Mouse (Mus musculus): ENCODE measurements around the gene Steap2.

Gene Steap2

DNA sequence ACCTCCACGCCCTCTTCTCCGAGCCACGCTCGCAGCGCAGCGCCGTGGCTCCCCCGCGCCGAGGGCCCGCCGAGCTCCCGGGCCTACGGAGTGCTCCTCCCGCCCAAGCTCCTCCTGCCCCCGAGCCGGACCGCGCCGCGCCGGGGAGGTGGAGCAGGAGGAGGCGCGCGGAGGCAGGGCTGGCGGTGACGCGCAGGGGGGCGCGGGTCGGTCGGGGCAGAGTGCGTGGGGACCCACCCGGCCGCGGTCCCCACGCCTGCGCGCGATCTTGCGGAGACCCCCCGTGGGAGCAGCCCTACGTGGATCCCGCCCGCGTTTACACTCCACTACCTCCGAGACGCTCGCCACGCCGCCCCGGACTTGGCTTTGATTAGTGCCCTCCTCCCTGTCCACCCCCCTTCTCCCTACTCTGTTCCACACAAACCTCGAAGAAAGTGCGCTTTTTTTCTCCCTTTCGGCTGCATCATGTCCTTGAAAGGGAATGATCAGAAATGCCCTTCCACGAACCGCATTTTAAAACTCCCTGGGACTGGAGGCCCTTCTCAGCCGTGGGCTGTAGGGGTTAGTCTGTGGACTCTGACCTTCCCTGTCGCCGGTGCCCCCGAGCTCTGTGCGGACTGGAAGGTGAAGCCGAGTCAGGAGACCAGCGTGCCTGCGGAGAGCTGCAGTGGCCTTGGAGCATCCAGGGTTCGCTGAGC, at the start of gene Steap2:
Steap2 (minus strand) TSS at position 623 of the 698 bp plus-strand sequence.
- DNase-seq (ENCODE audit: inconsistent age in 2 of 2, low spot score in 1 of 2) = peak; percentile 83 to 91

DNA sequence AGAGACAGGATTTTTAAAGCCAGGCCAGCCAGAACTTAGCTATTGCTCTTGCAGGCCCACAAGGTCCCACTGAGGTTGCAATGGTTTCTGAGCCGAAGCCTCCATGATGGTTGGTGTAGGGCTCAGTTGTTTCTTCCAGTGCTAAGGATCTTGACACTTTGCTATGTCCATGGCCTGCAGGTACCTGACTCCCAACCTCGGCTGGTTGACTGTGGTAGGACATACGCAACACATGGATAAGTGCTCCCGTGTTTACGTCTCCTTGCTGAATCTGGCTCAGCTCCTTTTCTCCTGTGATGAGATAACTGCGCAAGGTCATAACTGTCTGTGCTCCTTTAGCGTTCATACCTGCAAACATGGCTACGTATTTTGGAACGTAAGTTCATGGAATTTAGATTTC, 40.1 kb upstream of the Steap2 start:
- DNase-seq (ENCODE audit: inconsistent age in 2 of 2, low spot score in 1 of 2) = no peak

DNA sequence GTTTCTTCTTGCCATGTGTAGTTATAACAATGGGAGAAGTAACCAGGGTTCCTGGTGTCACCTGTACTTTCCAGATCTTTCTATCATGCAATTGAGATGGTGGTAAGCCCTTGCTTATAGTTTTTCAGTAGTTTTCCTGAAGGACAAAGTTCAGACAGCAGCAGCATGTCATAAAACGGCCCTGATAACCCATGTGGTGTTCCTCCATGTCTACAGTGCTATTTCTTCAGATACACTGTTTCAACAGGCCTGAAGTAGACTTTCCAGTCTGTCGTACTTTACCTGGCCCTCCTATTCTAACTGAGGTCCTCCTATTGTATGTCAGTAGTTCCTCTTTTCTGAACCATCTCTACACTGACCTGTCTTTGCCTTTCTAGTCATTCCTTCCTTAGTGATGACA, 38.5 kb upstream of the Steap2 start:
- no peak for DNase-seq (ENCODE audit: inconsistent age in 2 of 2, low spot score in 1 of 2)

DNA sequence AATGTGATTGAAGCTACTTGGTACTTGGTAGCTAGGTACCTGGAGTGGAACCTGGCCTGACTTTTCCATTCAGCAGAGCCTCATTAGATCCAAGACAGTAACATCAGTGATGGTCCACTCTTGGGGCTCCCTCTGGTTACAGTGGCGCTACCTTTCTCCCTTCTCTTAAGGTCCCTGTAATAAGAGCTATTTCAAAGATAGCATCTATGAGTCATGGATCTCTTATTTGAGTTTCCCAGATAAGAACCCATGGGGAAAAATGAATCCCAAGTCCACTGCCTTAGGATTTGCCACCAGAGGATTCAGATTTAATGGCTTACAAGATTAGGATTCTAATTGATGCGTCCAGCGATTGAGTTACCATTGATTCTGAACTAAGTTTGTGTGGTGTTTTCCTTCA, 37.8 kb upstream of the Steap2 start:
- no peak for DNase-seq (ENCODE audit: inconsistent age in 2 of 2, low spot score in 1 of 2)

DNA sequence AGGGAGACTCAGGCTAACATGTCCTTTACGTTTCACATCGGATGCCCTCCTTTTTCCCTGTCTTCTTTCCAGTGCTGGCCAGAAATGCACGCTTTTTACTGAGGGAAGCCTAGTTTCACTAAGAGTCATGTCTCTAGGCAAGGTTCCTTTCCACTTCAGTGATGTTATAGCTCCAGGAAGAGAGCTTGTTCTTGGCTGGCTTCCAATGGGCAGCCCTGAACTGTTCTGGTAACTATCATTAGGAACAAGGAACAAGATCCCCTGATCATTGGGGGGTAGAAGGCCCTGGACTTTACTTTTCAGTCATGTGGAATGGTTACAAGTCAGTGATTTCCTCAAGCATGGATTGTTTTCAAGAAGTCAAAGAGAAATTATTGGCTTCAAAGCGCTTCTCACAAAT, 35.5 kb upstream of the Steap2 start:
- no peak for DNase-seq (ENCODE audit: inconsistent age in 2 of 2, low spot score in 1 of 2)

DNA sequence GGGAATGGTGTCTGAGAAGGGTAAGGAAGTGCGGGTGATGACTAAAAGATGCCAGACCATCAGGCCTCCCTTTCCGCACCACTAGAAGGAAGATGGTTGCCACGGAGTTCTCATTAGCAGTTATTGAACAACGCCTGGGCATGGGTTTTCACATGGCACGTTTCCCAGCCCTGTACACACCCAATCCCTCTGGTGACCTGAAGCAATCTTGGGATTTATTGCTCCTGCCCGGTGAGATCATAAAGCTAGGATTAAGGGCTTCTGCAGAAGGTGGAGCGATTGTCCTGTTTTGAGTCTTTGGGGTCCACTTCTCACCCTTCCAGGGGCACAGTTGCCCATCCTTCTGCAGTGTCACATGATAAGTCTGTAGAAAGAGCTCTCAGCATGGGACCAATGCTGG, 27.8 kb upstream of the Steap2 start:
- DNase-seq (ENCODE audit: inconsistent age in 2 of 2, low spot score in 1 of 2) = no peak

DNA sequence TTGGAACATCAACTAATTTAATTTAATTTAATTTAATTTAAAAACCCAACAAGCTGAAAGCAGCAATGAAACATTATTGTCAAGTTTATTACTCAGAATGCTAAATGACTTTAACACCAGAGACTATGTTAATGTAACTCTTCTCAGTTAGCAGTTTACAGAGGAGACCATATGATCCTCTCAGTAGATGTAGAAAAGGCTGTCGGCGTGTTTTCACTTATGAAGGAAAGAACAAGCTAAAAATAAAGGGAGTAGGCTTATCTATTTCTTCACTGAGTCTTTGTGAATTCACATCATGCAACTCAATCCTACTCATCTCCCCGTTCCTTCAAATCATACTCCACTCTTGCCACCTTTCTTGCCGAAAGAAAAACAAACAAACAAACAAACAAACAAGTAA, 16.7 kb upstream of the Steap2 start:
- no peak for DNase-seq (ENCODE audit: inconsistent age in 2 of 2, low spot score in 1 of 2)

DNA sequence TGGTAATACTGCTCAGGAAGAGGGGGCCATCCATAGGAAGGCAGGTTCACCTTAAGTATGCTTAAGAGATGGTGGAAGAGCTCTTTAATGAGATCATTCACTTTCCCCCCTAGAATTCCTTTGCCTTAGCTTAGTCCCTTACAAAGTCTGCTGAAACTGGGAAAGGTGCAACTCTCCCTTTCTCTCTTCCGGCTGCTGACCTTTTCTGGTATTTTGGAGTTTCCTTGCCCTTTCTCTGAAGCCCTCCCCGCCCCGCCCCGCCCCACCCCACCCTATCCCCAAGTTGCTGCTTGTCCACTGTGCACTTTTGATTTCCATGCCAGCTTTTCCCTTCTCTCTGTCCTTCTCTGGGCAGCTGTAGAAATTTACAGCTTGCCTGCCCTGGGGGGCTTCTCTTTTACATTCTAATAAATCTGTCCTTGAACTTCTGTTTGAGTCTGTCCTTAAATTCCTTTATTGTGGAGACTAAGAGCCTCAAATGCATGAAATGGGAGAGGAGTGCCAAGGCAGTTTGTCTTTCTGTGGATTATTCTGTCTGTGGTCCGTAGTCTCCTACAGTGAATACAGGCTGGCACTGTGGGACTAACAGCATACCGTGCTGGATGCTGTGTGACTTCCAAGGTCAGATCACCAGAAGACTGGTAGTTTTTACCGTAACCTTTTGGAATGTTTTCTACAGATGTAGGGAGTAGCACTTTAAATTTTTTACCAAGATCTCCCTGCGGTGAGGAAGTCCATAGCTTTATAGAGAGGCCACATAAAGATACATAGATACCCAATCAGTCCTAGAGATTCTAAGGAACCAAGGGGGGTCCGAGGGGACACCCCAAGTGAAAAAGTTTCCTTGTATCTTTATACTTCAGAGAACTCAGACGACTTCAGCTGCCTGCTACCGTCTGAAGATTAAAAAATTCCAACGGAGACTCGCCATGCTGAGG, 13.2 kb upstream of the Steap2 start:
- peak; percentile 42 to 80 for DNase-seq (ENCODE audit: inconsistent age in 2 of 2, low spot score in 1 of 2)

DNA sequence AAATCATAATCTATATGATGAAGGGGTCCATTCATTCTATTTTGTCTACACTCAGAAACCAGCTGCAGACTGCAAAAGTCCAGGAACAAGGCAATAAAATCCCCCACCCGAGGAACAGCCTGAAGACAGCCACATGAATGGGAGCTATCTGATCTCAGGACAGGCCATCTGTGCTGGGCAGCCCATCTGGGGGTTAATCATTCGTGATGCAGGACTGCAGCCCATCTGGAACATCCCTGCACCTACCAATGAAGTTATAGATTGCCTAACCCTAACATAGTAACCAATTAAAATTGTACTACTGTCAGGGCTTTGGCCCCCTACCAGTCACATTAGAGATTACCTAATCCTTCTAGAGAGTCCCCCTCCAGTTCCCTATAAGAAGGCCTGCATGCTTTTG, 10.6 kb upstream of the Steap2 start:
- DNase-seq (ENCODE audit: inconsistent age in 2 of 2, low spot score in 1 of 2) = no peak

DNA sequence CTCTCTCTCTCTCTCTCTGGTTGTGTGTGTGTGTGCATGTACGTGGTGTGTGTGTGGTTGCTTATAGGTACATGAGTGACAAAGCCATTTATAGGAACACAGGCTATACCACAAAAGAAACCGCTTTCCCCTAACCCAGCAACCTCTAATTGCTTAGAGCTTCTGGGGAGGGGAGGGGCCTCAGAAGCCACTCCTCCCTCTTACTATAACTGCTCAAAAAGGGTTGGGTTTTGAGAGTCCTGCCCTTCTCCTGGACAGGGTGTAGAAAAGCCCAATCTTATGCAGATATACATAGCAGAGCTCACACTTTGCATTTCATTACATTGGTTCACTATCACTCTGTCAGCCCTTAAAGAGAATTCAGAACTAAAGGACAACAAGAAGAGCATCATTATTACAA, 6.0 kb upstream of the Steap2 start:
- DNase-seq (ENCODE audit: inconsistent age in 2 of 2, low spot score in 1 of 2) = no peak

DNA sequence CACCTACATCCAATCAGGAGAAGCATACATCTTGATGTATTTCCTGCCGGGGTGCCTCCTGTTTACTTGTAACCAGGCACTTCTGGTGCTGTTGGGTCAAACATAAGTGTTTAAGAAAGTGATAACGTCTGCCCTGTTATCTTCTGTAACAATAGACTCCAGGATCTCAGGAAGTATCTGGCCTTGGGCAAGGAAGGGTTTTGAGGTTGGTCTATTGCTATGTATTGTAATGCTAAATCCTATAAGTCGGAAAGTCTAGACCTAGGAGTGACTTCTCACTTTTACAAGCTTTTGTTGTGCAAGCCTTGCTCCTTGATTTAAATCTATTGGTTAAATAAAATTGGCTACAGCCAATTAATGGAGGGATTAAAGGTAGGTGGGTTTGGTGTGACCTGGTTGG, 4.5 kb upstream of the Steap2 start:
- no peak for DNase-seq (ENCODE audit: inconsistent age in 2 of 2, low spot score in 1 of 2)

DNA sequence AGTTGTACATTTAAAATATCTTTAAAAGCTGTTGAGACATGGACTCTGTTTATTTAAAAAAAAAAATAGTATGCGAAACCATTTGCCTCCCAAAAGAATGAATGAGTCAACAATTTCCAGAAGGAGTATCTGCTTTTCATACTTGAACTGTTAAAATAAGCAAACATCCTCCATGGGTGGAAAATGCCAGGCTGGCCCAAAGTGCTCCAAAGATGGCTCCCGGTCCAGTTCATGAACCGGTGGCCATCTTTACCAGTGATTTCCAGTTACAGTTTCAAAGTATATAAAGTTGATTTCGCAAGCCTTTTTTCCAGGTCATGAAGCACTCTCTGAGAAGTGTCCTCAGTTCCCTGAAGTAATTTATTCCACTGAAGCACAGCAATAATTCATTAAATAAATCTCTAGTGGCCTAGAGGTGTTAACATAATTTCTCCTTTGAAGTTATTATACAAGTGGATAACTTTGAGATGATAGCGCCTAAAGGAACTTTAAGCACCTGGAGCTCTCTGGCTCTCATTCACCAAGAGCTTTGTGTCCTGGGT, 1.1 kb upstream of the Steap2 start:
- DNase-seq (ENCODE audit: inconsistent age in 2 of 2, low spot score in 1 of 2) = peak in 1 of 2 experiments; percentile 41

DNA sequence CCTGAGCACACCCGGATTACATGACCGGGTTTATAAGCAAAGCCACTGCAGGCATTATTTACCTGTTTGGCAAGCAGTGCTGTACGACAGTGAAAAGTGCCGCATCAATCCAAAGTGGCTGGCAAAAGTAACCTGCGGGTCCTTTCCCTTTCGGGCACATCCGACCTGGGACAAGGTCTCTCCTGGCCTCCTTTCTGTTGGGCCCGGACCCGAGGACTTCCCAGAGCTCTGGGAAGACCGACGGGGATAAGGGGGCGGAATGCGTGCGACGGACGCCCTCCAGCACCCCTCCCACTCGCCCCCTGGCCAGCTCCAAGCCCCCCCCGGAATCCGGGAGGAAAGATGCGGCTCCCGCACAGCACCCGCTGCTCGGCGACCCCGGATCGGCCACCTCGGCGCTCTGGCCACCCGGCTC, 830 bp downstream of the Steap2 start:
- DNase-seq (ENCODE audit: inconsistent age in 2 of 2, low spot score in 1 of 2) = peak in 1 of 2 experiments; percentile 74

DNA sequence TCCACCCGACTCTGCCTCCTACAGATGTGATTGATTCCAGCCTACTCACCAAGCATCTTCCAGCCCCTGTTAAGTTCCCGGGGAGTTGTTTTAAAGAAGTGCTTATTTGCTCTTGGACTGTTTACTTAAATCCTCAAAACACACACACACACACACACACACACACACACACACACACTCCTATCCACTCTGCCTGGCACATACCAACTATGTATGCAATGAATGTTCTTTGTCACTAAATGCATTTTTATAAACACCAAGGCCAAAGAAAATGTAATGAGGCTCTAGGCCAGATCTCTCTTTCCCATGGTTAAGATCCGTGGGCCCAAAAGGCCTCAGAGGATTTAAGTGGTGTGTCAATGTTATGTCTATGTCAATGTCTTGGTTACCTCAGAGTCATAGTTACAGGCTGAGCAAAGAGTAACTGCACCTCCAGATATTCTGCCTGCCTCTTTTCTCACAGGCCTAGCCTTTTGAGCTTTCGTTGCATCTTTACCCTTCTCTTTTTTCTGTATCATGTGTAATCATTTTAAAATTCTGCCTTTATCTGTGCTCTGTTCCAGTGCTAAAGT, 2.1 kb downstream of the Steap2 start:
- peak in 1 of 2 experiments; percentile 55 for DNase-seq (ENCODE audit: inconsistent age in 2 of 2, low spot score in 1 of 2)

DNA sequence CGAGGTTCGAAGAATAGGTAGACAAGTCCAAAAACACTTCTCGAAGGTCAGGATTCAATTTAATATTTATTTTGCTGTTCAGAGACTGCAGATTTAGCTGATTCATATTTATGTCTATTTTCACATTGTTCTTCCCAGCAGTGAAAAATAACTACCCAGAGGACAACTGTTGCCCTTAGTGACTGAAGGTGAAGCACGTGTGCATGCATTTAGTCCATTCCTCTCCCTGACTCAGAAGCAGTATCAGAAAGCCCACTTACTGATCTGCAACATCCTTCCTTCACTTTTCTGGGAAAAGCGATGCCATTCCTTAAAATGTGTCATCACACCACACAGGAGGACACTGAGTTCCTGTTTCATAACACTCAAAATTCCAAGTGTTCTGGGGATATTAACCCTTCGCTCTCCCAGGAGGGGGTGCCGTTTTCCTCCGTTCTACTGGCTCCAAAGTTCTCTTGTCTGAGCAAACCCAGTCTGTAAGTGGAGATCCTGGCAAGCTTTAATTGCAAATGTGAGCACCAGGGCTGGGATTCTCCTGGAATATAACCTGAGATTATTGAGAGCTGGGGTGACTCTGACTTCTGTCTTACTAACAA, 5.3 kb downstream of the Steap2 start:
- DNase-seq (ENCODE audit: inconsistent age in 2 of 2, low spot score in 1 of 2) = peak in 1 of 2 experiments; percentile 37

DNA sequence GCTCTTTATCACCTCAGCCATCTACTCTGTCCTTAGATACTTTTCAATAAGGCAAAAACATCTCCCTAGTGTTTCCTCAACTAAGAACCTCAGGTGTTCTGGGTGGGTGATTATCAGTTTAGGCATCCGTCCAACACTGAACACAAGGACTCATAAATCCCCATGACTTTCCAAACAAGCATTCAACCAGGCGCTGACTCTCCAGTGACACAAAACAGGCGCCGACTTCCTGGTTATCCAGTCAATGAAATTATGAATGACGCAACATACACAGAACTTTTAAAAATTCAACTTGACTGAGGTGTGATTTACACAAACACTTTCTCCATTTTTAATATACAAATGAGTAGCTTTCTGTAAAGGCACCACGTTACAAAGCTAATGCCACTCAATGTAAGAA, 6.2 kb downstream of the Steap2 start:
- peak in 1 of 2 experiments; percentile 67 for DNase-seq (ENCODE audit: inconsistent age in 2 of 2, low spot score in 1 of 2)

DNA sequence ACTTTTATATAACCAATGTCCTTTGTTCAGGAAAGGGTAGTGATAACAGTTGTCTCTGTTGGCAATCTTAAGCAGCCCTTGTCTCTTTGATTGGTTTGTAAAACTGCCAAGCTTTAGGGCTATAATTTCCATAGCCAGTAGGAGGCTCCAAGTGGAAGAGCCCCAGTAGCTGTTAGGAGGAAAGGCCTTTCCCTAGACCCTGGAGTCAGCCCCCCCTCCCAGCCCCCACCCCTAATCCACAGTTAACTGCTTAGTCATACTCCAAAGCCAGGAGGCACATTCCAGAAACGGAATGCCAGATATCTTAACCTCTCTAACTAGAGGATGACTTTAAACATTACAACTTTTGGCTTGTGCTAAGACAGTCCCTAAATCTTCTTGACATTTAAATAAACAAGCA, 7.4 kb downstream of the Steap2 start:
- DNase-seq (ENCODE audit: inconsistent age in 2 of 2, low spot score in 1 of 2) = no peak

DNA sequence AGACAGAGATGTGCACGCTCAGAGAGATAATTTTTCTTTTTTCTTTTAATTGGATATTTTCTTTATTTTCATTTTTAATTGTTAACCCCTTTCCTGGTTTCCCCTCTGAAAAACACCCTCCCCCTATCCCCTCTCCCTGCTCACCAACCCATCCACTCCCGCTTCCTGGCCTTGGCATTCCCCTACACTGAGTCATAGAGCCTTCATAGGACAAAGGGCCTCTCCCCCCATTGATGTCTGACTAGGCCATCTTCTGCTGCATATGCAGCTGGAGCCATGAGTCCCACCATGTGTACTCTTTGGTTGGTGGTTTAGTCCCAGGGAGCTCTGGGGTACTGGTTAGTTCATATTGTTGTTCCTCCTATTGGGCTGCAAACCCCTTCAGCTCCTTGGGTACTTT, 9.4 kb downstream of the Steap2 start:
- DNase-seq (ENCODE audit: inconsistent age in 2 of 2, low spot score in 1 of 2) = peak; percentile 51 to 73

DNA sequence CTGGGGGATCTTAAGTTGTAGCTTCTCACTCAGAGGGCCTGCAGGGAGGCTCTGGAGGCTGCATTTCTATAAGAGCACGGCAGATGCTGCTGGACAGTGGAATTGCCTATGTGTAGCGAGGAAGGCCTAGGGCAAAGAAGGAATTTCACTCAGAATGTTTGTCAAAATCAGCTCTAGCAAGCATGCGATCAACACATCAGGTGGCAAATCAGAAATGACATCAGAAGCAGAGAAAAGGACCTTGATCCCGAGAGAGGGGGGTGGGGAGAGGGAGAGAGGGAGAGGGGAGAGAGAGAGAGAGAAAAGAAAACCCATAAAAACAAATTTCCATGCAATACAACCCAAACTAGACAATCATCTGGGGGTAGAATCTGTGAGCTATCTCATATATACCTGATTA, 11.1 kb downstream of the Steap2 start:
- DNase-seq (ENCODE audit: inconsistent age in 2 of 2, low spot score in 1 of 2) = peak in 1 of 2 experiments; percentile 34

DNA sequence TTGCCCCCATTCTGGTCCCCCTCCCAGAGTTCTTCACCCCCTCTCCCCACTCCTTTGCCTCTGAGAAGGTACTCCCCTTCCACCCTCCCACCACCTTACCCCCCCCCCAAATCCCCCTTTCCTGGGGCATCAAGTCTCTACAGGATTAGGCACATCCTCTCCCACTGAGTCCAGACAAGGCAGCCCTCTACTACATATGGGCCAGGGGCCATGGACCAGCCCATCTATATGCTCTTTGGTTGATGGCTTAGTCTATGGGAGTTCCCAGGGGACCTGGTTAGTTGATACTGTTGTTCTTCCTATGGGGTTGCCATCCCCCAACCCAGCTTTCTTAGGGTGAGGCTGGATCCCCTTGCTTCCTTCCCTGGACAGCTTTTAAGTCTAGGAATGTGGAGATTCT, 14.9 kb downstream of the Steap2 start:
- no peak for DNase-seq (ENCODE audit: inconsistent age in 2 of 2, low spot score in 1 of 2)

DNA sequence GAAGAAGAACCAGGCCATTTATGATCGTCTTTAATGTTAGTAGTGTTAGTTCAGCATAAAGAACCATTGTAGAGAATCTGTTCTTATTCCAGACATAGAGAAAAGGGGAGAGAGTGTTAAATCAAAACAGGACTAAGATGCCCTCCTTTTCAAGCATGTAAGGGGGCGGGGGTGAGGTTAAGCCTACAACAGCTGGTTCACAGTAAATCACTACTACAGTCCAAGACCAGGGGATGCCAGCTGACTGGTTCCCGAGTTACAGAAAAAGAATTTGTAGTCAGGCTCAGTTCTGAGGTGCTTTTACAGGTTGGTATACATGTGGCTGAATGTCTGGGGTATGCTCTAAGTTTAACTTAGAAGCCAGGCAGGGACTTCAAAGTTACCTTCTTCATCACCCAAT, 18.3 kb downstream of the Steap2 start:
- no peak for DNase-seq (ENCODE audit: inconsistent age in 2 of 2, low spot score in 1 of 2)

All from adrenal gland, adult (tissue).